Mouse (Mus musculus) left cerebral cortex, adult 8-10 months (tissue): ENCODE data around the gene Art4. TPM values are rescaled to one million over a fixed set of nuclear protein-coding genes. Genes with fewer than 3 reads are reported as not detected.

ENCODE experiments used
- DNase-seq, 2 experiments: peaks; one replicate each; pipeline ENCODE4 v3.0.0; 2022; ENCODE audit warnings: low spot score in 2 of 2
- total RNA-seq, 4 experiments: library from RNA; stranded (reverse); gene quantifications; 2 replicates each; pipeline ENCODE4 v1.2.4; 2022

Gene Art4
- total RNA-seq, 4 experiments from 2014 or later = not detected

GRCm38 (mm10) chr6:136827881-136828561 is 29.5 kb downstream of the Art4 start, which contains the start of gene Wbp11:
Gene Wbp11 (minus strand): TSS chr6:136828233.
- DNase-seq = peak; percentile 87 to 97

- DNase-seq = no peak
Measured at GRCm38 (mm10) chr6:136827516-136827880, 30.0 kb downstream of the Art4 start, which contains the start of gene BC049715. Gene BC049715 (plus strand): TSS chr6:136827626.

- DNase-seq = no peak
Measured at GRCm38 (mm10) chr6:136827116-136827515, 30.4 kb downstream of the Art4 start.

GRCm38 (mm10) chr6:136824987-136825386 is 32.5 kb downstream of the Art4 start:
- no peak for DNase-seq

GRCm38 (mm10) chr6:136821086-136821485 is 36.4 kb downstream of the Art4 start:
- DNase-seq = no peak

- DNase-seq = no peak
Measured at GRCm38 (mm10) chr6:136820381-136820780, 37.2 kb downstream of the Art4 start.

GRCm38 (mm10) chr6:136817549-136817948 is 40.0 kb downstream of the Art4 start:
- peak; percentile 41 to 92 for DNase-seq

- no peak for DNase-seq
Measured at GRCm38 (mm10) chr6:136816826-136817225, 40.7 kb downstream of the Art4 start.

GRCm38 (mm10) chr6:136815381-136815780 is 42.2 kb downstream of the Art4 start:
- peak in 1 of 2 experiments; percentile 3 for DNase-seq

- DNase-seq = no peak
Measured at GRCm38 (mm10) chr6:136813117-136813516, 44.4 kb downstream of the Art4 start.

- DNase-seq = no peak
Measured at GRCm38 (mm10) chr6:136811196-136811595, 46.3 kb downstream of the Art4 start.

GRCm38 (mm10) chr6:136809673-136810072 is 47.9 kb downstream of the Art4 start:
- DNase-seq = no peak

GRCm38 (mm10) chr6:136809077-136809476 is 48.5 kb downstream of the Art4 start:
- no peak for DNase-seq

- DNase-seq = no peak
Measured at GRCm38 (mm10) chr6:136808631-136809046, 48.9 kb downstream of the Art4 start.

- peak; percentile 95 to 97 for DNase-seq
Measured at GRCm38 (mm10) chr6:136808014-136808417, 49.5 kb downstream of the Art4 start, which contains the start of gene H2afj. Gene H2afj (plus strand): TSS chr6:136808244.

- DNase-seq = no peak
Measured at GRCm38 (mm10) chr6:136807395-136808013, 50.0 kb downstream of the Art4 start.

GRCm38 (mm10) chr6:136806819-136807218 is 50.7 kb downstream of the Art4 start:
- no peak for DNase-seq

- no peak for DNase-seq
Measured at GRCm38 (mm10) chr6:136805409-136805775, 52.1 kb downstream of the Art4 start.

GRCm38 (mm10) chr6:136804705-136805408 is 52.7 kb downstream of the Art4 start:
- no peak for DNase-seq

GRCm38 (mm10) chr6:136803739-136804633 is 53.5 kb downstream of the Art4 start, which contains the start of gene Hist4h4:
Gene Hist4h4 (minus strand): TSS chr6:136804415.
- peak; percentile 90 to 98 for DNase-seq

GRCm38 (mm10) chr6:136803093-136803738 is 54.3 kb downstream of the Art4 start:
- DNase-seq = no peak
